Mouse (Mus musculus) midbrain, embryonic 13.5 days (tissue): ENCODE measurements around the gene Mapre3. TPM values are rescaled to one million over a fixed set of nuclear protein-coding genes. Genes with fewer than 3 reads are reported as not detected.

Source experiments
- ATAC-seq: fragments of 200-750 bp; cut with Nextera tagmentation; 2 replicates; pipeline ENCODE4 v1.8.0; 2017; ENCODE audit warnings: mild to moderate bottlenecking, moderate TSS enrichment, moderate library complexity
- H3K27ac ChIP-seq: fragments of 300-500 bp; sonication (generic); 2 replicates; pipeline ENCODE4 v1.5.1; 2015; ENCODE audit warnings: inconsistent platforms, mild to moderate bottlenecking, moderate library complexity
- H3K27me3 ChIP-seq: fragments of 300-500 bp; sonication (generic); 2 replicates; pipeline ENCODE4 v1.6.1; 2015; ENCODE audit warnings: mild to moderate bottlenecking, inconsistent platforms
- H3K36me3 ChIP-seq: fragments of 300-500 bp; sonication (generic); 2 replicates; pipeline ENCODE4 v1.6.1; 2015; ENCODE audit warnings: mild to moderate bottlenecking, inconsistent platforms
- H3K4me1 ChIP-seq: fragments of 300-500 bp; sonication (generic); replicated peaks from 2 replicates; pipeline ENCODE4 v1.6.1; 2015; ENCODE audit warnings: inconsistent platforms
- H3K4me2 ChIP-seq: fragments of 300-500 bp; sonication (generic); replicated peaks from 2 replicates; pipeline ENCODE4 v1.6.1; 2015; ENCODE audit warnings: moderate library complexity, mild to moderate bottlenecking, inconsistent platforms
- H3K4me3 ChIP-seq: fragments of 300-500 bp; sonication (generic); replicated peaks from 2 replicates; pipeline ENCODE4 v1.5.1; 2015; ENCODE audit warnings: mild to moderate bottlenecking, inconsistent platforms
- H3K9ac ChIP-seq: fragments of 300-500 bp; sonication (generic); replicated peaks from 2 replicates; pipeline ENCODE4 v1.6.1; 2015; ENCODE audit warnings: mild to moderate bottlenecking, inconsistent platforms
- H3K9me3 ChIP-seq: fragments of 300-500 bp; sonication (generic); 2 replicates; pipeline ENCODE4 v1.6.1; 2016; ENCODE audit warnings: mild to moderate bottlenecking, inconsistent platforms
- WGBS: fragments of 180-500 bp; shearing (Covaris S2); methylation state at CpG from one replicate; pipeline ENCODE4 v1.1.7; 2015; 5-methylcytosine and 5-hydroxymethylcytosine counted together
- polyA plus RNA-seq: library from polyadenylated mRNA; unstranded; fragments of >200 nt; fragmentation: Nextera tagmentation; extraction: Ambion mirVana; gene quantifications from 2 replicates; pipeline ENCODE4 v1.2.1, GENCODE M21; 2015

Mapre3 gene
- polyA plus RNA-seq, 1 experiment from 2014 or later, result 113 TPM

GRCm38 (mm10) chr5:30825166-30825565 is 10.7 kb downstream of the Mapre3 start:
- peaks cover 31% of the 10 kb centered on the region for H3K4me1 ChIP-seq
- ATAC-seq, result 0 out of 2 replicates have a peak, but pooled peaks have one; percentile 50
- H3K9me3 ChIP-seq, result no peaks in the 10 kb centered on the region
- peak overlapping the region; percentile 25; the same call in 1 of the 2 replicates for H3K9ac ChIP-seq
- 0 out of 2 replicates have a peak overlapping the region, but pooled peaks have one; percentile 11 for H3K4me2 ChIP-seq
- H3K4me3 ChIP-seq, result no peak overlapping the region
- H3K36me3 ChIP-seq, result no peaks in the 10 kb centered on the region
- WGBS, result 35% methylated on average over 10 of the region's 10 CpGs
- H3K27me3 ChIP-seq, result no peaks in the 10 kb centered on the region
- H3K27ac ChIP-seq, result peak overlapping the region; percentile 41; the same call in 1 of the 2 replicates

- no peak for ATAC-seq
- WGBS, result 71% methylated on average over 6 of the region's 6 CpGs
- Histone ChIP-seq H3K4me3 (no peak overlapping the region), H3K4me1 (peaks cover 31% of the 10 kb centered on the region), H3K9me3 (no peaks in the 10 kb centered on the region), H3K9ac (no peak overlapping the region), H3K27me3 (no peaks in the 10 kb centered on the region), H3K27ac (0 out of 2 replicates have a peak overlapping the region, but pooled peaks have one; percentile 41), H3K36me3 (no peaks in the 10 kb centered on the region), H3K4me2 (no peak overlapping the region)
Observed at GRCm38 (mm10) chr5:30825821-30826220, 11.4 kb downstream of the Mapre3 start.

- H3K4me1 ChIP-seq, result no peaks in the 10 kb centered on the region
- no peaks in the 10 kb centered on the region for H3K27me3 ChIP-seq
- no peaks in the 10 kb centered on the region for H3K9me3 ChIP-seq
- no peak for ATAC-seq
- no peak overlapping the region for H3K27ac ChIP-seq
- peaks cover 23% of the 10 kb centered on the region for H3K36me3 ChIP-seq
- no peak overlapping the region for H3K4me3 ChIP-seq
- no peak overlapping the region for H3K9ac ChIP-seq
- H3K4me2 ChIP-seq, result no peak overlapping the region
- 90% methylated on average over 3 of the region's 3 CpGs for WGBS
Observed at GRCm38 (mm10) chr5:30833416-30833815, 19.0 kb downstream of the Mapre3 start.

GRCm38 (mm10) chr5:30839731-30840130 is 25.3 kb downstream of the Mapre3 start:
- Histone ChIP-seq H3K4me2 (no peak overlapping the region), H3K27ac (no peak overlapping the region), H3K4me3 (no peak overlapping the region), H3K4me1 (no peaks in the 10 kb centered on the region), H3K36me3 (peaks cover 23% of the 10 kb centered on the region), H3K27me3 (no peaks in the 10 kb centered on the region), H3K9ac (no peak overlapping the region), H3K9me3 (no peaks in the 10 kb centered on the region)
- 91% methylated on average over 2 of the region's 2 CpGs for WGBS
- ATAC-seq, result no peak

- Histone ChIP-seq H3K27me3 (no peaks in the 10 kb centered on the region), H3K36me3 (peaks cover 14% of the 10 kb centered on the region), H3K9ac (no peak overlapping the region), H3K9me3 (no peaks in the 10 kb centered on the region), H3K4me2 (no peak overlapping the region), H3K27ac (no peak overlapping the region), H3K4me1 (no peaks in the 10 kb centered on the region), H3K4me3 (no peak overlapping the region)
- 68% methylated on average over 3 of the region's 3 CpGs for WGBS
- ATAC-seq, result no peak
Observed at GRCm38 (mm10) chr5:30841896-30842295, 27.5 kb downstream of the Mapre3 start.

- ATAC-seq, result no peak
- H3K4me2 ChIP-seq, result no peak overlapping the region
- H3K36me3 ChIP-seq, result no peaks in the 10 kb centered on the region
- 72% methylated on average over 6 of the region's 6 CpGs for WGBS
- no peak overlapping the region for H3K27ac ChIP-seq
- no peak overlapping the region for H3K9ac ChIP-seq
- no peaks in the 10 kb centered on the region for H3K27me3 ChIP-seq
- no peak overlapping the region for H3K4me3 ChIP-seq
- H3K4me1 ChIP-seq, result no peaks in the 10 kb centered on the region
- H3K9me3 ChIP-seq, result no peaks in the 10 kb centered on the region
Observed at GRCm38 (mm10) chr5:30849891-30850555, 35.6 kb downstream of the Mapre3 start.

- H3K4me2 ChIP-seq, result no peak overlapping the region
- 65% methylated on average over 2 of the region's 2 CpGs for WGBS
- no peaks in the 10 kb centered on the region for H3K9me3 ChIP-seq
- H3K4me1 ChIP-seq, result no peaks in the 10 kb centered on the region
- H3K27ac ChIP-seq, result no peak overlapping the region
- H3K4me3 ChIP-seq, result no peak overlapping the region
- no peak for ATAC-seq
- no peaks in the 10 kb centered on the region; the same call in 1 of the 2 replicates for H3K36me3 ChIP-seq
- H3K9ac ChIP-seq, result no peak overlapping the region
- H3K27me3 ChIP-seq, result no peaks in the 10 kb centered on the region
Observed at GRCm38 (mm10) chr5:30850556-30850925, 36.1 kb downstream of the Mapre3 start.

GRCm38 (mm10) chr5:30853522-30853921 is 39.1 kb downstream of the Mapre3 start:
- Histone ChIP-seq H3K36me3 (no peaks in the 10 kb centered on the region; the same call in 1 of the 2 replicates), H3K27ac (no peak overlapping the region), H3K4me1 (no peaks in the 10 kb centered on the region), H3K27me3 (no peaks in the 10 kb centered on the region), H3K9me3 (no peaks in the 10 kb centered on the region), H3K4me3 (no peak overlapping the region), H3K4me2 (no peak overlapping the region), H3K9ac (no peak overlapping the region)
- no peak for ATAC-seq
- 85% methylated on average over 4 of the region's 4 CpGs for WGBS

GRCm38 (mm10) chr5:30855674-30856073 is 41.2 kb downstream of the Mapre3 start:
- ATAC-seq, result no peak
- Histone ChIP-seq H3K27me3 (no peaks in the 10 kb centered on the region), H3K9me3 (no peaks in the 10 kb centered on the region), H3K4me3 (no peak overlapping the region), H3K27ac (no peak overlapping the region), H3K9ac (no peak overlapping the region), H3K4me2 (no peak overlapping the region), H3K36me3 (no peaks in the 10 kb centered on the region; the same call in 1 of the 2 replicates), H3K4me1 (no peaks in the 10 kb centered on the region)
- WGBS, result 57% methylated on average over 3 of the region's 3 CpGs

- no peak overlapping the region for H3K9ac ChIP-seq
- no peaks in the 10 kb centered on the region; the same call in 1 of the 2 replicates for H3K36me3 ChIP-seq
- no peak overlapping the region for H3K4me3 ChIP-seq
- no peak overlapping the region for H3K27ac ChIP-seq
- H3K9me3 ChIP-seq, result no peaks in the 10 kb centered on the region
- no peak for ATAC-seq
- no peaks in the 10 kb centered on the region for H3K27me3 ChIP-seq
- no peaks in the 10 kb centered on the region for H3K4me1 ChIP-seq
- no peak overlapping the region for H3K4me2 ChIP-seq
- WGBS, result 80% methylated on average over 2 of the region's 2 CpGs
Observed at GRCm38 (mm10) chr5:30856124-30856523, 41.7 kb downstream of the Mapre3 start.

GRCm38 (mm10) chr5:30863852-30864251 is 49.4 kb downstream of the Mapre3 start:
- H3K4me1 ChIP-seq, result peaks cover under 1% of the 10 kb centered on the region; the same call in 1 of the 2 replicates
- H3K4me2 ChIP-seq, result no peak overlapping the region
- no peak overlapping the region for H3K9ac ChIP-seq
- ATAC-seq, result no peak
- H3K9me3 ChIP-seq, result no peaks in the 10 kb centered on the region
- H3K4me3 ChIP-seq, result no peak overlapping the region
- 39% methylated on average over 4 of the region's 4 CpGs for WGBS
- H3K36me3 ChIP-seq, result peaks cover 60% of the 10 kb centered on the region
- no peaks in the 10 kb centered on the region for H3K27me3 ChIP-seq
- H3K27ac ChIP-seq, result no peak overlapping the region

GRCm38 (mm10) chr5:30864322-30864721 is 49.9 kb downstream of the Mapre3 start:
- no peaks in the 10 kb centered on the region for H3K9me3 ChIP-seq
- 53% methylated on average over 15 of the region's 15 CpGs for WGBS
- ATAC-seq, result no peak
- no peaks in the 10 kb centered on the region for H3K27me3 ChIP-seq
- H3K4me2 ChIP-seq, result no peak overlapping the region
- H3K27ac ChIP-seq, result no peak overlapping the region
- peaks cover 60% of the 10 kb centered on the region for H3K36me3 ChIP-seq
- no peak overlapping the region for H3K9ac ChIP-seq
- H3K4me3 ChIP-seq, result no peak overlapping the region
- H3K4me1 ChIP-seq, result peaks cover 4% of the 10 kb centered on the region

- Histone ChIP-seq H3K27ac (no peak overlapping the region), H3K27me3 (no peaks in the 10 kb centered on the region), H3K36me3 (peaks cover 65% of the 10 kb centered on the region), H3K4me3 (no peak overlapping the region), H3K4me2 (no peak overlapping the region), H3K9ac (no peak overlapping the region), H3K4me1 (peaks cover 21% of the 10 kb centered on the region), H3K9me3 (no peaks in the 10 kb centered on the region)
- WGBS, result 90% methylated on average over 3 of the region's 3 CpGs
- no peak for ATAC-seq
Observed at GRCm38 (mm10) chr5:30866871-30867270, 52.4 kb downstream of the Mapre3 start.
